In genomic region chr4:107593426-107593825, GRCm38 (mm10) we compare ENCODE assay signal across 23 mouse cellular contexts.
"Had no signal": no experiment of that assay in that cellular context is flagged by ENCODE, and none has a peak within 500 bp of the region (broad histone marks: within the 10 kb centered on the region; RNA-seq: fewer than 3 reads in every experiment).

No protein-coding gene starts in this region.

- H3K4me3 ChIP-seq: heart, adult 2 months; heart, embryonic 10.5 days; heart, embryonic 13.5 days; heart, embryonic 15.5 days; hindbrain, embryonic 13.5 days; hindbrain, embryonic 15.5 days; kidney, embryonic 15.5 days; limb, embryonic 13.5 days; limb, embryonic 15.5 days; liver, embryonic 12.5 days had no signal

- H3K27ac ChIP-seq: heart, adult 2 months; heart, embryonic 13.5 days; heart, embryonic 15.5 days; hindbrain, embryonic 13.5 days; hindbrain, embryonic 15.5 days; hindbrain, postnatal 0 days; kidney, embryonic 15.5 days; kidney, postnatal 0 days; limb, embryonic 13.5 days; limb, embryonic 15.5 days; liver, embryonic 12.5 days; liver, embryonic 14.5 days had no signal

- H3K27me3 ChIP-seq: heart, embryonic 13.5 days; heart, embryonic 15.5 days; hindbrain, embryonic 13.5 days; hindbrain, embryonic 15.5 days had no signal

- H3K36me3 ChIP-seq: heart, embryonic 10.5 days; heart, embryonic 13.5 days; heart, embryonic 15.5 days; hindbrain, embryonic 13.5 days; hindbrain, embryonic 15.5 days; kidney, embryonic 15.5 days; limb, embryonic 13.5 days; limb, embryonic 15.5 days; liver, embryonic 12.5 days had no signal

- DNase-seq: gastrocnemius, postnatal 14 days; gastrocnemius, postnatal 36 days; heart, adult 11 months; heart, adult 2 months; heart, postnatal 14 days; heart, postnatal 36 days; kidney, adult 11 months; kidney, adult 8-10 months; layer of hippocampus, adult 9-11 months; layer of hippocampus, postnatal 36 days; left cerebral cortex, postnatal 4 days had no signal
